Mouse (Mus musculus): ENCODE data around the gene Eme2. TPM values are rescaled to one million over a fixed set of nuclear protein-coding genes. Genes with fewer than 3 reads are reported as not detected.

Gene Eme2
- total RNA-seq, 4 experiments from 2014 or later = 6.6 to 8.7 (median 7.9) TPM

DNA sequence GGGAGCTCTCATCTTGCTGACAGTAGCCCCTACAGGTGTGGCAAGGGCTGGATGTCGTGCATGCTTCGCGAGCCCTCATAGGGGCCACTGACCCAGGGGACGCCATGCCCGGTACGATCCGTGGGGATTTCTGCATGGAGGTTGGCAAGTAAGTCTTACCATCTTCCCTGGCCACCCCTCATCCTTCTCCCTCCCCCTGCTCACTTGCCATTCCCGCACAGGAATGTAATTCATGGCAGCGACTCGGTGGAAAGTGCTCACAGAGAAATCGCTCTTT is 2.0 kb upstream of the Eme2 start:
- no peak for DNase-seq (ENCODE audit: low spot score in 2 of 2)

DNA sequence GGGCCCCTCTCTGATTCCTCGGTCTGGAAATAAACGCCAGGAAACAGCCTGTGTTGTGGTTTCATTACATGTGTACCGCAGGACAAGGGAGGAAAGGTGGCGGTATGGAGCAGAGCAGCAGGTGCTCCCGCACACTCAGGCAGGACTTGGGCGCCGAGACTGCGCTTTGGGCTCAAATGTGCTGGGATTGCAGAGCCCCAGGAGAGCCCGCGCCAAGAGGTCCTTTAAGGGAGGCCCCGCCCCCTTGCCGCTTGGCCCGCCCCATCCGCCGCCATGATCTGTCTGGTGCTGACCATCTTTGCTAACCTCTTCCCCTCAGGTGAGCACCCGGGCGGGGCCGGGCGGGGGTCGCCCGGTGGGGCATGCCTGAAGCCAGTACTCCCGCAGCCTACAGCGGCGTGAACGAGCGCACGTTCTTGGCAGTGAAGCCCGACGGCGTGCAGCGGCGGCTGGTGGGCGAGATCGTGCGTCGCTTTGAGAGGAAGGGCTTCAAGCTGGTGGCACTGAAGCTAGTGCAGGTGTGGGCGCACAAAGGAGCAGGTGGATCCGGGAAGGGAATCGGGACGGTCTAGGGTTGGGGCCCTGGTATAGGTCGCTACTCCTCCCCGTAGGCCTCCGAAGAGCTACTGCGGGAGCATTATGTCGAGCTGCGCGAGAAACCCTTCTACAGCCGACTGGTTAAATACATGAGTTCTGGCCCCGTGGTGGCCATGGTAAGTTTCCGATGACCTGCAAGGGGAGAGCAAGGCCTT is 1.5 kb upstream of the Eme2 start, which contains the start of gene Nme3:
TSS of gene Nme3 (plus strand) at position 260 of the 752 bp plus-strand sequence.
- DNase-seq (ENCODE audit: low spot score in 2 of 2) = peak; percentile 45 to 58

DNA sequence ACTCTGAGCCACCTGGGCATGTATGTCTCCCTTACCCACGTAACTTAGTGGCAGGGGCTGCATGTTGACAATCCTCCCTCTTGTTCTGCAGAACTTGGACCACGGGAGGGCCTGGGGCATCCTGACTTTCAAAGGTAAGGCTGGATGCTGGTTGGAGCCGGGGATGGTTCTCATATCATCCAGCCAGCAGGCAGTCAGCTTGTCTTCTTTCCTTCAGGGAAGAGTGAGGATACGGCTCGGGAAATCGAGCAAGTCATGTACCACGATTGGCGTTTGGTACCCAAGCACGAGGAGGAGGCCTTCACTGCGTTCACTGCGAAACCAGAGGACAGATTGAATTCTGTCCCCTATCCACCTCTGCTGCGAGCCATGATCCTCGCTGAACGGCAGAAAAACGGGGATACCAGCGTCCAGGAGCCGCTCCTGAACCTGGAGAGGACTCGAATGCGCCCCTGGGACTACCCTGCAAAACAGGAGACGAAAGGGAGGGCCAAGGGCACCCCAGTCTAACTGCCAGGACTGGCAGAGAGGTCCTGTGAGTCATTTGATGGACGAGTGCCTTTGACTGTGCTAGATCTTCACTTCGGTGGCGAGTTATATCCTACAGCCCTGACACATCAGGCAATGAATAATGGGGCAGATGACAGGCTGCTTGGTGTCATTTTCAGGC is 819 bp upstream of the Eme2 start:
- DNase-seq (ENCODE audit: low spot score in 2 of 2) = no peak

DNA sequence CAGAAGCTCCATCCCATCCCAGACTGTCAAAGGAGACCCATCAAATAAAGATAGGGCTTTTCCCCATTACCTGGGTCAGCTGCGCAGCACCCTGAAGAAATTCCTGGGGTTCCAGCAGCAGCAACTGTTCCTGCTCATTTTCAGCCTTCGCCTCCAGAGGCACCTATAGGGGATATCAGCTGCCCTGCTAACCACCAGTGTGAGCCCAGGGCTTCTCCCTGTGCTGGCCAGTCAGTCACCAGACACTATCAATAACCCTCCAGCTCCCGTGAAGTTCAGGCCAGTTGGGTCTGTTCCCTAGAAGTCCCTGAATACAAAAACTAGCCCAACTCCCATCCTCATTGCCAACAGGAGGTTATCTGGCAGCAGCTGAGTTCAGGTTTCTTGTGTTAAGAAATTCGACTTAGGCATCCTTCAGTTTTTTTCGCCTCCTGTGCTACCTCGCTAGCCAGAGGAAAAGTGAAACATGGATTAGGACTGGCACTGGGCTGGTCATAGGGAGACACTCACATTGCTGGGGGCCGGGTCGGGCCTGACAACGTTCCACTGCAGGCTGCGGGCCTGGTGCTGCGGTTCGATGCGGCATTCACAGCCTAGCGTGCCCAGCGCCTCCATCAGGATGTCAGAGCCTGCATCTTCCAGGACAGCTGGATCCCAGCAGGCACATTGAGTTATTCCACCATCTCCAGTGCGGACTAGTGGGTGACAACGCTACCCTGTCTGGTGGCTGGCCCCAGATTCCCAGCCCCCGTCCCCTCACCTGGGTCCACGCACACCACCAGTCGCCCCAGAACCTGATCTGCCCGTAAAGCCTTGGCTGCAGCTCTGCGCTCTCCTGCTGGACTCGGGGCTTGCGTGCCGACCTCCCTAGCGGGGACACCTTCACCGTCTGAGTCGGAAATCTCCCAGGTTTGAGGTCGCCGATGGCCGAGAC is 559 bp downstream of the Eme2 start:
- no peak for DNase-seq (ENCODE audit: low spot score in 2 of 2)

DNA sequence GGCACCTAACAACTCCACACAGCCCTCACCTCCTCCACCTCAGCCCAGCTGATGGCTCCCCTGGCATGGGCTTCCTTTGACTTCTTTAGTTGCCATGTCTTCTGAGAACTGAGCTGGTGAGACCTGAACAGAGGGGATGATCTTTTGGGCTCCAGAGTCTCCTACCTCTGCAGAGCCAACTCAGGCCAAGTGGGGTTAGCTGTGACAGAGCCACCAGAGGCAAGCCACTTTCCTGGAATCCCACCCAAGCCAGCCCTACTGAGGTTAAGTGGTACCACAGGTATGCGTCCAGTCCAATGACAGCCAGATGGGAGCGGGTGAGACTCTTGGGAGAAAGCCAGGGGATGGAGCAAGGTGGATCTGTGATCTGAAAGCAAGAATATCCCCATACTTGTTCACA is 1.6 kb downstream of the Eme2 start:
- DNase-seq (ENCODE audit: low spot score in 2 of 2) = no peak

DNA sequence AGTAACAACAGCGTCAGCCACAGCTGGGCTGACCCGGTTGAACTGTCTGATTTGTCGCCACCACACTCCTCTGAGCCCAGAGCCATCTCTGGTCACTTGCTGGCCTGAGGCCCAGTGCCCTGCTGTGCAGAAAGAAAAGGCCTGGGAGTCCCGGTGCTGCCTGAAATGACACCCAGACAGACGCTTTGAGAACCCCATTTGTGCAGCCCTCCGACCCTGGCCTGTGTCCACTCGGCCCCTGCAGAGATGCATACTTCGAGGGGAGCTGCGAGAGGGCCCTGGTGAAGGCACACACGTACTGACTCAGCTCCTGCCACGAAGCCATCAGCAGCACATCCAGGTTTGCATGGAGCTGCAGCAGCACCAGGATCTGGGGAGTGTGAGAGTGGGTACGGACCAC is 2.1 kb downstream of the Eme2 start:
- no peak for DNase-seq (ENCODE audit: low spot score in 2 of 2)

- no peak for DNase-seq (ENCODE audit: low spot score in 2 of 2)
Observed at GRCm38 (mm10) chr17:24891321-24891720, 3.6 kb downstream of the Eme2 start.

DNA sequence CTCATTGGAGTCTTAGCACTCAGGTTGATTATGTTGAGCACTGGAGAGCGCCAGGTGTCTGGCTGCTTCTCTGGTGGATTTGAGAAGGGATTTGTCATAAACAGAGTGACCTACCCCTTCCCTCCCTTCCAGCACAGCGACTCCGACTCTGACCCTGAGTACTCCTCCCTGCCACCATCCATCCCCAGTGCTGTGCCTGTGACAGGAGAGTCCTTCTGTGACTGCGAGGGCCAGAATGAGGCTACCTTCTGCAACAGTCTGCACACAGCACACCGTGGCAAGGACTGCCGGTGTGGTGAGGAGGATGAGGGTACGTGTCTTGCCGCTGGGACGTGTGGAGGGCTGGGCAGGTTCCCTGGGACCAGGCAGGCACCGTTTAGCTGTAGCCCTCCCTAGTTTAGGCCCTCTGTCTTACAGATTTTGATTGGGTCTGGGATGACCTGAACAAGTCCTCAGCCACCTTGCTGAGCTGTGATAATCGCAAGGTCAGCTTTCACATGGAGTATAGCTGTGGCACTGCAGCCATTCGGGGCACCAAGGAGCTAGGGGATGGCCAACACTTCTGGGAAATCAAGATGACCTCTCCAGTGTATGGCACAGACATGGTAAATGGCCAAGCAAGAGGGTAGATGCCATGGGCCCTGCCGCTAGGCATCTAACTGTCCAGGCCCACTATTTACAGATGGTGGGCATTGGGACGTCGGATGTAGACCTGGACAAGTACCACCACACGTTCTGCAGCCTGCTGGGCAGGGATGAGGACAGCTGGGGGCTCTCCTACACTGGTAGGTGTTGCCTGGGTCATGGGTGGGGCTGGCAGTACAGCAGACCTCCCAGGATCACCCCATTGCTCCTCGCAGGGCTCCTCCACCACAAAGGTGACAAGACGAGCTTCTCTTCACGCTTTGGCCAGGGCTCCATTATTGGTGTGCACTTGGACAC is 4.5 kb downstream of the Eme2 start:
- DNase-seq (ENCODE audit: low spot score in 2 of 2) = no peak

DNA sequence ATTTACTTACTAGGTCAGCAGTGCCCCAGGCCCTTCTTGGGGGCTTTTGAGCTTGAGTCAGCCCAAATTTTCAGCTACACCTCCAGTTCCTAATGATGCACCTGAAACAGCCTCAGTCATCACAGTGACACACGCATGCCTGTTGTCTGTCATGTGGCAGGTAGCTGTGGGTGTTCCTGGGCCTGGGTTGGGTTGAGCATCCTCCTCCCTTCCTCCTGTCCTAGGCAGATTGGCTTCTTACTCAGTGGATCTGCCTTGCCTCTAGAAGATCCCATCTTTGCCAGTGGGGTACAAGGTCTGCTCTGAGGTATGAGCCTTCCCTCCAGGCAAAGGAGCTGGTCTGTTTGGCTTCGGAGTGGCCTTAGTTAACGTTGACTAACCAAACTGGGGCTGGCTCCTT is 6.0 kb downstream of the Eme2 start:
- DNase-seq (ENCODE audit: low spot score in 2 of 2) = no peak

GRCm38 (mm10) chr17:24887291-24888080 is 7.4 kb downstream of the Eme2 start:
- no peak for DNase-seq (ENCODE audit: low spot score in 2 of 2)

DNA sequence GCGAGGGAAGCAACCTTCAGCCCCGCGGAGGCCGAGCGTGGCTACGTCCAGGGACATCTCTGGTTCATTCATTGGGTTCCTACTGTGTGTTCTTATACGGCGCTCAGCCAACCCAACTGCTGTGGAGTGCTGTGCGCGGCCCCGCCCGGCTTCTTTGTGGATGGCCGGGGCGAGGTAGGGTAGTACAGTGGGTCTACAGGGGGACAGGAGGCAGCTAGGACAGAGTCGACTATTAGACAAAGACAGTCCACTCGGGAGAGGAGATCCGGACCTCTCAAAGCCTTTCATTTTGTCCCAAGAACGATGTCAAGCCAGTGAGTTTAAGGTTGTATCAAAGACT is 8.0 kb downstream of the Eme2 start:
- no peak for DNase-seq (ENCODE audit: low spot score in 2 of 2)

DNA sequence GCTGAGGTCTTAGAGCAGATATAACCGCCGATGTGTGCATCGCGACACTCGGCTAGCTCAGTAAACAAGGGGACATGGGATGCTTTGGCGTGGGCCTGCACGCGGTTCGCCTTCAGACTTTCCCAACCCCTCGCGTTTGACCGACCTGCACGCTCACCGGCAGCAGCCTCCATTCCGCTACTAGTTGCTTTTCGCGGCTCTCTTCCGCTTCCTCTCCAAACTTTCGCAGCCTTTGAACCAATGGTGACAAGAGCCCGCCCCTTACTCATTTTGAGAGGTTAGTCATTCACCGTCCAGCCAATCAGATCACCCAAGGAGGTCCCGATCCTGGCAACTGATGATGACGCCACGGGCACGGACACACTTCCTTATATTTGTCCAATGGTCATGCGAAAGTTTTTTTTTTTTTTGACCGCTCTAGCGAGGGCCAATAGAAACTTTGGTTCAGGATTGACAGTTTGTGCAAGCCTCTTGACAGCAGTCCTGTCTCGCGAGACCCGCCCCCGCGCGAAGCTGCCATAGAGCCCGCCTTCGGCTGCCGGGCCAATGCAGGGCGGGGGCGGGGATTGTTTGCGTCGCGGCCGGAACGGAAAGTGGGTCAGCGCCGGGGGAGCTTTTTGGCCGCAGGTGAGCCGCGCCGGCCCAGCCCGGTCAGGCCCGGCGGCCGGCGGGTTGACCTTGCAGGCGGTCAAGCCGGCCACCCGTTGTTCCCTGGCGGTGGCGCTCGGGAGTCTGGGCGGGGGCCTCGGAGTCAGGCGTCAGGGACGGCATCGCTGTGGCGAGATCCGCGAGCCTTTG is 8.6 kb downstream of the Eme2 start, which contains the start of the genes Nubp2 and Spsb3:
TSS of gene Nubp2 (minus strand) at position 216 of the 798 bp plus-strand sequence.
TSS of gene Spsb3 (plus strand) at position 510 of the 798 bp plus-strand sequence.
- DNase-seq (ENCODE audit: low spot score in 2 of 2) = peak; percentile 97

DNA sequence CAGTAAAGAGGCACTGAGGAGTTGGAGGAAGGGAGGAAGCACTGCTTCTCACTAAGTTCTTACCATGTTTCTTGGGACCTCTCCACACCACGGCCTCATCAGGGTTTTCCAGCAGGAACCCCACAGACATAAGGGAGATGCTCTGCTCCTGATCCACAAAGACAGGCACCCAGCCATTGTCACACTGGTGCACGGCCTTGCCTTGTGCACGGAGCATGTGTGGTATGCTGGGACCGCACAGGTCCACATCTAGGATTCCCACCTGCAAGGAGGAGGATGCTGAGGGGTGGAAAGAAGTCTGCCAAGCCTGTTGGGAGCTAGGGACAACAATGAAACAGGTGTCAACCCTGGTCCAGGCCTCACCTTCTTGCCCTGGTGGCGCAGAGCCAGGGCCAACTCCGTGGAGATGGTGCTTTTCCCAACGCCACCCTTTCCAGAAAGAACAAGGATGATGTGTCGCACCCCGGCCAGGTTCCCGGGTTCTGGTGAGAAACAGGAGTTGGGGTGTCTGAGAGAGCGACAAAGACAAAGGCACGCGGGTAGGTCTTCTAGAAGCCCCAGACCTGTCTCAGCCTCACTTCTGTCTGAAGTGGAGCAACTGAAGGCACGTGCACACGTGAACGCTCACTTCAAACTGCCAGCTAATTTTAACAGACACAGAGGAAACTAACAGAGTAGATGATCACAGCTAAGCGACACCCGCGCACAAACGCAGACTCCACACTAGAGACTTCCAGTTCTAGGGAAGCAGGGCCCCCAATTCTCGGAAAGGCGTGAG is 9.3 kb downstream of the Eme2 start:
- no peak for DNase-seq (ENCODE audit: low spot score in 2 of 2)

DNA sequence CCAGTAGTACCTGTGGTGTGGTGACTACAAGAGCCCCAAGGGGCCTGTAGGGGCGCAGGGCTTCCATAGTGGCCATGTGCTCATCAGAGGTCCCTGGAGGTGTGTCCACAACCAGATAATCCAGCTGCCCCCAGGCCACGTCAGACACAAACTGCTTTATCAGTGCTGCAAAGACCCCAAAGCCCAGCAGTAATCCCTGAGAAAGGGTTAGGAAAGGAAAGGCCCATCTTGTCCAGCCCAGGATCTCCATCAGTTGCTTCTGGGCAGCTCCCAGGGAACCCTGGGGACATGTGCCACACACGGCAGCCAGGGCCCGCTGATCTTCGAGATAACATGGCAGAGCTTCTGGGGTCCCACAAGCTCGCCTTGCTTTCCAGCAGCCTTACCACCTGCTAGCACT is 10.5 kb downstream of the Eme2 start:
- DNase-seq (ENCODE audit: low spot score in 2 of 2) = no peak

DNA sequence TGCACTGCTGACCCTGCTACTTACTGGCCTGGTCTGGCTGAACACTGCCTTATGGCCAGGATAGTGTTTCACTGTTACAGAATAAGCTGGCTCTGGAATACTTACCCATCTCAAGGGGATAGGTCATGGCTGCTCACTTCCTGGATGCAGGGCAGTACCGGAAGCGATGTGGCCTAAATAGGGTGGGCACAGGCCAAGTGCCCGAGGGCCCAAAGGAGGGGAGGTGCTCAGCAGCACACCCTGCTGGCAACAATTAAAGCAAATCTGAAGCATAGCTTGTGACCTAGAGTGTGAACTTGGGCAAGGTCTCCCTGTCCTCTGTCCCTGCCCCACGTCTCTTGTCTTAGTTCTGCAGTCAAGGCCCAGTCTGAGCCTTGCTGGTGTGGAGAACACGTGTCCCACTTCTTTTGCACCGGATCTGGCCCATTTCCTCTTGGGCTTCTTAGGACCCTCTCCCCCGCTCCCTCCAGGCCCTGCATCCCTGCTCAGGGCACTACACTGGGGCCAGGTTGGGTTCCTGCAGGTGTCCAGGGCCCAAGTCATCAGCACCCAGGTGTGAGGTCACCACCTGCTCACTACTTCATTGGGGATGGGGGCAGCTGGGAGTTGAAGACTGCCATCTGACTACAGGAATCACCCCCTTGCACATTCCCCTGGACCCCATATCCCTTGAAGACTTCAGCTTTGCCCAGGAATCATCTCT is 13.0 kb downstream of the Eme2 start:
- DNase-seq (ENCODE audit: low spot score in 2 of 2) = peak; percentile 41 to 50

DNA sequence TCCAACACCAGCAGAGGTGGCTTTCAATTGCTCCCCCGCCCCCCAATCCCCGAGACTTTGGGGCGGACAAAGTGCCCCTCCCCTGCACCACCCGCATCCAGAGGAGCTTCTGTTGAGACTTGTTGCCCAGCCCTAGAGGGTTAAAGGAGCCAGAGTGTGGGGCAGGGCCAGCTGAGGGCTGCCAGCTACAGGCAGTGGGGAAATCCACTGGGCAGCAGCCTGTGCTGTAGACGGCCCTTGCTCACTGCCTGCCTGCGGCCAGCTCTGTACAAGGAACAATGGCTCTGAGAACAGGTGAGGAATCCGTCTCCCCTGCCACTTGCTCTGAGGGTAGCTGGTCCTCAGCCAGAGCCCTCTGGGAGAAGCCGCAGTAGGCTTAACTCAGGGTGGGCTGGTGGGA is 16.4 kb downstream of the Eme2 start:
- DNase-seq (ENCODE audit: low spot score in 2 of 2) = no peak

DNA sequence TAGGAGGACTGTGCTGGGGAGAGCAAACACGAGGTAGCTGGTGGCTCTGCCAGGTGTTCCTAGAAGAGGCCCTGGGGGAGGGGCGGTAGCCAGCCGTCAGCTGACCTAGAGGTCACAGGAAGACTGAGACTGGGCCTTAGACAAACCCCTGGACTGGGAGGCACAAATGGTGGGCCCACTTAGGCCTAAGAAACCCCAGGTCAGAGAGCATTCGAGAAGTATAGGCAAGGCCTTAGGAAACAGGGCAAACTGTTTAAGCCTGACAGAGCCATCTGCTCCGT is 16.8 kb downstream of the Eme2 start:
- DNase-seq (ENCODE audit: low spot score in 2 of 2) = peak; percentile 75 to 88

Data from gastrocnemius, adult 8-10 months (tissue).